Mouse (Mus musculus) gonadal fat pad, adult 2 months (tissue): ENCODE measurements around the gene Olfr1448. TPM values are rescaled to one million over a fixed set of nuclear protein-coding genes. Genes with fewer than 3 reads are reported as not detected.
"Not testable (repeated sequence)": the region's sequence is repeated elsewhere in the genome, so short reads cannot be mapped to it uniquely, and the experiment has no call there.

Experiments used
- DNase-seq: peaks from one replicate; pipeline ENCODE4 v3.0.0-alpha.2; 2012; ENCODE audit warnings: low read depth
- polyA plus RNA-seq: library from polyadenylated mRNA; depleted of rRNA; stranded (reverse); fragments of >200 nt; gene quantifications from 2 replicates; pipeline ENCODE4 v1.2.3, GENCODE M21; 2012; rRNA removed

The Olfr1448 gene
- not detected in 2 replicates for polyA plus RNA-seq

DNA sequence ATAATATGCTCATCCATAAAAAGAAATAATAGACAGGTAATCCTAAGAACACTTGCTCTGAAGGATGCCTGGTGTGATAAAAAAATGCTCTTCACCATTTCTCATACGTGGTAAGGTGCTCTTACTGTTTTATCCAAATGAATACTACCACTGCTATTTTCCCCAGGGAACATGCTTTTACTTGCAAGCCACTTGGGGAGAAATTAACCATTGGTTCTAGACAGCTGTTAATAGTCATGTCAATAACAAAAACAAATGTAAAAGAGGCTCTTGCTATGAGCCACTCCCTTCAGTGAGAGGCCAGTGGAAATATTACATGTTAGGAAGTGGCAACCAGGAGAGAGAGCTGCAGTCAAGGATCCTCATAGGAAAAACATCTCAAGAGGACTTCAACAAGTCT is at the start of gene Olfr1448:
TSS of gene Olfr1448 (minus strand) at position 101 of the 400 bp plus-strand sequence.
- DNase-seq, result no peak

- DNase-seq, result not testable (repeated sequence)
Observed at GRCm38 (mm10) chr19:12970082-12970481, 45.9 kb upstream of the Olfr1448 start.

DNA sequence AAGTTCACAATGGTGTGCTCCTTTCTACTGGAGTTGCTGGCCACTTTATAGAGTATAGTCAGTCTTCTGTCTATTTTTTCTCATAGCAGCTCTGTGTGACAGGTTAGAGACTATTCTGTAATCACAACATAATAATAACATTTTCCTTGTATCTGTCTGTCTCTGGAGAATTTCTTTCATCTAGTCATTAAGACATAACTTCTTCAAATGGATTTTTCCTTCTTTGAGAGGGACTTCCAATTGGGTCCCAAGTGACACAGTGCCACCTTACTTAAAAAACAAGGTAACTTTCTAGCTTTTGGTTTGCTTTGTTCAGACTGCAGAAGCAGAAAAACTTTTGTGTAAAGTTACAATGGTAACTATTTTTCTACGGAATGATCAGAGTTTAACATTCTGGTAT is 25.7 kb upstream of the Olfr1448 start, which contains the start of gene Olfr1450:
TSS of gene Olfr1450 (plus strand) at position 301 of the 400 bp plus-strand sequence.
- DNase-seq, result no peak

DNA sequence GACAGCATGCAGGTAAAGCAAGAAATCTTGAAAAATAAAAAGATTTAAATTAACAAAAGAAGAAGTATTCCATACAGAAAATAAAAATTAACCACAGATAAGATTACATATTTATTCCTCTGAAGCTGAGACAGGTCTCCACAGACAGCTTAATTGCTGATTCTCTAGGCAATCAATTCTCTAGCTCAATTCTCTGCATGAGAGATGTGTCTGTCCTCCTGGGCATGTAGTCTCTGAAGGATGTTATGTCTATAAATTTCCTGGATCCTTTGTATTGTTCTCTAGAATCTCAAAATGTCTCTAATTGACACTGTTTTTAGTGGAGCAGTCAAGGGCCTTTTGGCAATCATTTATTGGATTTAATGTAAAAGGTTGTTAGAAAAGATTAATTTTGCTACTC is 6.3 kb upstream of the Olfr1448 start, which contains the start of gene Olfr1449:
TSS of gene Olfr1449 (plus strand) at position 301 of the 400 bp plus-strand sequence.
- no peak for DNase-seq

DNA sequence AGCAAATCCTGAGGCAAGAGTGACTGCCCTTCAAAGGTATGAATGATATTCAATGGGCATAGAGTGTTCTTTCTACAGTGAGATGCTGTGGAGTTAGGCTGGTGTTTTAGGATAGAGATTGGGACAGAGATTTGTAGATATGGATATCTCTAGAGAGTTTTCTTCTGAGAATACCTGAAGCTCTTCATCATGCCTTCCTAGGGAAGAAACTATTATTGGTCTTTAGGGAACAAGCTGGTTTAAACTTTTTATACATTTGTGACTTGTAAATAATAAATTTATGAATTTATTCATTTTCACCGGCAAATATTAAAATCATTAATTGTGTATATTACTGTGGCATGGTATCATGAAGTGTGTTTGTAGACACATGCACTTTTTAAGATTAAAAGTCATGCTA is 20.6 kb downstream of the Olfr1448 start, which contains the start of gene Olfr1447:
TSS of gene Olfr1447 (minus strand) at position 101 of the 400 bp plus-strand sequence.
- DNase-seq, result no peak

DNA sequence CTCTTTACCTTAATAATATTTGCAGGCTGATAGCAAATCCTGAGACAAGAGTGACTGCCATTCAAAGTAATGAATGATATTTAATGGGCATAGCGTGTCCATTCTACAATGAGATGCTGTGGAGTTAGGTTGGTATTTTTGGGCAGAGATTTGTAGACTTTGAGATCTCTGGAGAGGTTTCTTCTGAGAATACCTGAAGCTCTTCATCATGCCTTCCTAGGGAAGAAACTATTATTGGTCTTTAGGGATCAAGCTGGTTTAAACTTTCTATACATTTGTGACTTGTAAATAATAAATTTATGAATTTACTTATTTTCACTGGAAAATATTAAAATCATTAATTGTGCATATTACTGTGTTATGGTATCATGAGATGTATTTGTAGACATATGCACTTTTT is 30.8 kb downstream of the Olfr1448 start, which contains the start of gene Olfr1446:
TSS of gene Olfr1446 (minus strand) at position 101 of the 400 bp plus-strand sequence.
- no peak for DNase-seq

- DNase-seq, result no peak
Observed at GRCm38 (mm10) chr19:12883555-12883954, 40.7 kb downstream of the Olfr1448 start, which contains the start of gene Olfr1445. Gene Olfr1445, plus strand, starts transcription at chr19:12883855.

Other genes with a start within 250 kb of the Olfr1448 start
- not detected in 2 replicates for gene Olfr1443, start 246.3 kb downstream of the Olfr1448 start, polyA plus RNA-seq
- 0.72 and 1.3 TPM in 2 replicates for gene Keg1, start 228.6 kb downstream of the Olfr1448 start, polyA plus RNA-seq
- gene Cntf, start 158.8 kb downstream of the Olfr1448 start, polyA plus RNA-seq, result 0.57 and 1.2 TPM in 2 replicates
- 21.8 and 24.6 TPM in 2 replicates for gene Zfp91, start 128.3 kb downstream of the Olfr1448 start, polyA plus RNA-seq
- gene Lpxn, start 128.2 kb downstream of the Olfr1448 start, polyA plus RNA-seq, result 6.1 and 8.2 TPM in 2 replicates
- gene Gm5244, start 77.7 kb downstream of the Olfr1448 start, polyA plus RNA-seq, result not detected in 2 replicates
- not detected in 2 replicates for gene Olfr1444, start 67.1 kb downstream of the Olfr1448 start, polyA plus RNA-seq
- not detected in 2 replicates for gene Olfr1445, start 40.6 kb downstream of the Olfr1448 start, polyA plus RNA-seq
- not detected in 2 replicates for gene Olfr1446, start 30.9 kb downstream of the Olfr1448 start, polyA plus RNA-seq
- not detected in 2 replicates for gene Olfr1447, start 20.7 kb downstream of the Olfr1448 start, polyA plus RNA-seq
- not detected in 2 replicates for gene Olfr1449, start 6.4 kb upstream of the Olfr1448 start, polyA plus RNA-seq
- gene Olfr1450, start 25.8 kb upstream of the Olfr1448 start, polyA plus RNA-seq, result not detected in 2 replicates
- gene Olfr1451, start 70.6 kb upstream of the Olfr1448 start, polyA plus RNA-seq, result not detected in 2 replicates
- not detected in 2 replicates for gene Olfr1453, start 103.9 kb upstream of the Olfr1448 start, polyA plus RNA-seq
- gene Olfr1454, start 136.2 kb upstream of the Olfr1448 start, polyA plus RNA-seq, result not detected in 2 replicates
- gene Olfr1457, start 173.5 kb upstream of the Olfr1448 start, polyA plus RNA-seq, result not detected in 2 replicates
- gene Olfr1458, start 182.4 kb upstream of the Olfr1448 start, polyA plus RNA-seq, result not detected in 2 replicates
- not detected in 2 replicates for gene Olfr1459, start 225.1 kb upstream of the Olfr1448 start, polyA plus RNA-seq
- gene Olfr1461, start 238.6 kb upstream of the Olfr1448 start, polyA plus RNA-seq, result not detected in 2 replicates